Mouse (Mus musculus) left cerebral cortex, postnatal 10 days (tissue): Measurements from ENCODE around the gene Cabp4. TPM values are rescaled to one million over a fixed set of nuclear protein-coding genes. Genes with fewer than 3 reads are reported as not detected.
"Not testable (repeated sequence)": the region's sequence is repeated elsewhere in the genome, so short reads cannot be mapped to it uniquely, and the experiment has no call there.

Experiments used
- DNase-seq, 2 experiments: peaks; one replicate each; pipeline ENCODE4 v3.0.0; 2021 to 2022; ENCODE audit warnings: low spot score in 2 of 2, mixed read lengths in 1 of 2; ENCODE audit errors: extremely low spot score in 1 of 2
- intact Hi-C: fragments of 180-260 bp; cut with DNase I; formaldehyde crosslinking; loops from one replicate; pipeline ENCODE4 v1.15.1; 2025
- total RNA-seq, 2 experiments: library from RNA; stranded (reverse); gene quantifications; 2 replicates each; pipeline ENCODE4 v1.2.3; 2021

The Cabp4 gene
- total RNA-seq, 2 experiments from 2014 or later: 0.24 TPM; not detected in 1

DNA sequence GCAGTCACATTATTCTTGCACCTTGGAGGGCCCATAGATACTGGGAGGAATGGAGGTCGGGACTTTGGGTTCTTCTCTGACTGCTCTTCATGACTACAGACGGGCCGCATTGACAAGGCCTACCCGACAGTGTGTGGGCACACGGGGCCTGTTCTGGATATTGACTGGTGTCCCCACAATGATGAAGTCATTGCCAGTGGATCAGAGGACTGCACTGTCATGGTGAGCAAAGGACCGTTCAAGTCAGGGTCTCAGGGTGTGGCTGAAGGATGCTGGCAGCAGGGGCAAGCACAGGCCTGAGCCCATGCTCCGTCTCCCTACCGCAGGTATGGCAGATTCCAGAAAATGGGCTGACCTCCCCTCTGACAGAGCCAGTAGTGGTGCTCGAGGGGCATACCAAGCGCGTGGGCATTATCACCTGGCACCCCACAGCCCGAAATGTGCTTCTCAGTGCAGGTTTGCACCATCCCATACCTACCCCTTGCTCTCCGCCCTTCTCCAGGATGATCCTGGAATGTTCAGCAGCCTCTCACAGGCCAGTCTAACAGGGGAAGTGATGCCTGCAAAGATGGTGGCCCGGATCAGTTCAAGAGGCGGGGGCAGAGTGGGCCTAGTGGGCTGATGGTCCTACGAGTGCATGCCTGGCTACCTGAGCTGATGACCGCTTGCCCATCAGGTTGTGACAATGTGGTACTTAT, 6.1 kb upstream of the Cabp4 start:
- DNase-seq: peak in 1 of 2 experiments; percentile 24
- intact Hi-C loops: no loop called here

DNA sequence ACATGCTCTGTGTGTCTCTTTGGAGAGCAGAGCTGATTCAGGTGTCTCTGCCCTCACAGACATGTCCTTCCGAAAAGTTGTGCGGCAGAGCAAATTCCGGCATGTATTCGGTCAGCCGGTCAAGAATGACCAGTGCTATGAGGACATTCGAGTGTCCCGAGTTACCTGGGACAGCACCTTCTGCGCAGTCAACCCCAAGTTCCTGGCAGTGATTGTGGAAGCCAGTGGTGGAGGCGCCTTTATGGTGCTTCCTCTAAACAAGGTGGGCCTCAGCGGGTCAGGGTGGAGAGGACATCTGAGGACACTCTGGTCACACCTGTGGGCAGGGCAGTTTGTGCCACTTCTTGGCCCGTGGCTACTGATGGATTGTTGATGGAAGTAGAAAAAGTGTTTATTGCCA, 5.5 kb upstream of the Cabp4 start:
- intact Hi-C loops: no loop called here
- no peak for DNase-seq

DNA sequence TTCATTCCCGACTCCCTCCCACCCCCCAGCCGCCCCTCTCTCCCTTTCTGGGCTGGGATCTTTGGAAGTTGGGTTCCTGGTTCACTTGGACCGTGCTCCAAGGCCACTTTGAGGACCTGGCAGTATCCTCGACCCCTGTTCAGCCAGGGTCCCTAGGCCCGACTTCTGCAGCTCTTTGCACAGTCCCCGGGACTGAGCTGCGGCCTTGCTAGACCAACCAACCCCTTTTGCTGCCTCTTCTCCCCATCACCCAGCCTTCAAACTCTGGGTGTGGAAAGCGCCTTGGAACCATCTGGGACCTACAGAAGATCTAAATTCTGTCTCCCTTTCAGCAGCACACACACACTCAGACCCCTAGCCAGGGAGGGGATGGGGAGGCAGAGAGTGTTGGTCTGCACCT, 5.0 kb upstream of the Cabp4 start:
- intact Hi-C loops: no loop called here
- no peak for DNase-seq

DNA sequence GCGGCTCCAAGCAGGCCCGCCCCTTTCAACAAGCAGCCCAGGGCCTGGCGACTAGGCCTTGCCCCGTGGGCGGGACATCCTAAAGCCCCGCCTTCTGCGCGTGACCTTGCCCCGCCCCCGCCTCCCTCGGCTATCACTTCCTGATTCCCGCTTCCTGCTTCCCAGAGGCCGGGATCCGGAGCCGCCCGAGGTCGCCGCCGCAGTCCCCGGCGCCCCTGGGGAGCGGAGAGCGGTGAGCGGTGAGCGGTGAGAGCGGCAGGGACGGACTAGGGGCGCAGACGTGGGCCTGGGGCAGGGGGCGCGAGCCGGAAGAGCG, 4.6 kb upstream of the Cabp4 start, which contains the start of gene Coro1b:
Gene Coro1b, plus strand, starts transcription at position 129 of the 316 bp plus-strand sequence.
- intact Hi-C loops: no loop called here
- peak; percentile 90 to 97 for DNase-seq

DNA sequence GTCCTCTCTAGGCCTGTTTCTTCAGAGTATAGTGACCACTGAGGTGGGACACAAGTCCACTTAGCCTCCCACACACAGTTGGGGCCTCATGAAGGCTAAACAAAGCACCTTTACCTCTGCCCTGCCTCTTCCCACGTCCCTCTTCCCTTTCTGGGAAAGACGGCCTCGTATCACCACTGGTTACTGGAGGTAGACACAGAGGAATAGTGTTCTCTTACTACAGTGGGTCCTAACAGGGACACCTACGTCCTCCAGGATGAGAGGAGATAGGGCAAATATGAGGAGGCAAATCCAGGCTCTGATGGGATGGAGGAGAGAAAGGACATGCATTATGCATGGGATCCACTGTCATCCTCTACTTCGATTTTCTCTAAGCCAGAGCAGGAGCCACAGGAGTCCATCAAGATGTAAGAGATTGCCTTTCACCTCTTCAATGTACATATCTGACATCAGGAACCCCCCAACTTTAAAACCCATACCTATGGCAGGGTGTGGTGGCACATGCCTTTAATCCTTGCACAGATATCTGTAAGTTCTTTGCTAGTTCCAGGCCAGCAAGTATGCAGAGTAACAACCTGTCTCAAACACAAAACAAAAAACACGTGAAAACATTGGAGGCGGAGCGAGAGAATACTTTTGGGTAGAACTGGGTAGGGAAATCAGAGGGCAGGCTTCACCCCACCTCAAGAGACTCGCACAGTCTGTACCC, 4.1 kb upstream of the Cabp4 start:
- intact Hi-C loops: no loop called here
- DNase-seq: no peak

DNA sequence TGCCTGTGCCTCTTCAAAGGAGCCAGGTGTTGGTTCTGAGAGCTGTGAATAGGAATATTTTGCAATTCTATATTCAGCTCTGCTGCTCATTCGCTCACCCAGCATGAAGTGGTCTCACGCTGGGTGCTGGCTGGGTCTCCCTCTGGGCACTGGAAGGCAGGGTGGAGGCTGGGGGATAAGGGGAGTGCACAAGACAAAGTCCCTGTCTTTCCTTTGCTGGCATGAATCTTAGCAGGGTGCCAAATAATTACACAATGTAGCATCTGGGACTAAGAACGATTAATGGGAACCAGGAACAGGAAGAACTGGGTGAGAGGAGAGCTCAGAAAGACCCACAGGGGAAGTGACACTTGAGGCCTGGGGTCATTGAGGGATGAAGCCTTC, 3.2 kb upstream of the Cabp4 start:
- DNase-seq: no peak
- intact Hi-C loops: no loop called here

DNA sequence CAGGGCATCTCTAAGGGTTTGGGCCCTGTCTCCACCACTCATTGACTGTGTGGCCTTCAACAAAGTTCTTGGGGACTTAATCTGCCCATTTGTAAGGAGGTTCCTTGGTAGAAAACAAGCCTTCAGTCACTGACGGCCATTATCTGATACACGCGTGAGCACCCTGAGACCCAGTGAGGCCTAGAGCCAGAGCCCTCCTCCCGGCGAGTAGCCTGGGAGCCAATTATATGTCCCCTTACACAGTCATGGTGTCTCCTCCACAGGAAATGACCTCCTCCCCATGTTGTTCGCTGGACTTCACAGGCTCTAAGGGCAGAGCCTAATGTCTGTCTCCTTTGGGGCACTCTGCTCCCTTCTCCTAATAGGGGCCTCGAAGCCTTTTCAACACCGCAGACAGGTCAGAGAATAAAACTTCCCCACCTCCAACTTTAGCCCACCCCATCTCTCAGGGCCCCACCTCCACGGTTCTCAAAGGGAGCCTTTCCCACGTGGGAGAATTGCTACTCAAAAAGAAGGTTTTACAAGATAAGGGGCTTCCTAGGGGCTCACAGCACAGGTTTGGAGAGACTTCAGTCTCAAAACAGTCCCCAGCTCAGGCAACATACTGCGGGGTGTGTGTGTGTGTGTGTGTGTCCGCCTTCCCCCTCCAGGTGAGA, 2.7 kb upstream of the Cabp4 start:
- intact Hi-C loops: no loop called here
- DNase-seq: no peak

DNA sequence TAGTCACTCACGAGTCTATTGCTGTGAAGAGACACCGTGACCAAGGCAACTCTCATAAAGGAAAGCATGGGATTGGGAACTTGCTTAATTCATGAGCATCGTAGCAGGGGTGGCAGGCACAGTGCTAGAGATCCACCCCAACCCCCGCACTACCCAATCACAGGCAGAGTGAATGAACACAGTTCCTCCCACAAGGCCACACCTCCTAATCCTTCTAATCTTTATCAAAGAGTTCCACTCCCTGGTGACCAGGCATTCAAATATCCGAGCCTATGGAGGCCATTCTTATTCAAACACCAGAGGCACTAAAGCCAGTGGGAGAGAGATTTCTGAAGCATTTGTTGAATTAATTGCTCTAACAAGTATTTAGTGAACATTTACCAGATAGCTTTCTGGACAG, 2.1 kb upstream of the Cabp4 start:
- DNase-seq: no peak
- intact Hi-C loops: no loop called here

DNA sequence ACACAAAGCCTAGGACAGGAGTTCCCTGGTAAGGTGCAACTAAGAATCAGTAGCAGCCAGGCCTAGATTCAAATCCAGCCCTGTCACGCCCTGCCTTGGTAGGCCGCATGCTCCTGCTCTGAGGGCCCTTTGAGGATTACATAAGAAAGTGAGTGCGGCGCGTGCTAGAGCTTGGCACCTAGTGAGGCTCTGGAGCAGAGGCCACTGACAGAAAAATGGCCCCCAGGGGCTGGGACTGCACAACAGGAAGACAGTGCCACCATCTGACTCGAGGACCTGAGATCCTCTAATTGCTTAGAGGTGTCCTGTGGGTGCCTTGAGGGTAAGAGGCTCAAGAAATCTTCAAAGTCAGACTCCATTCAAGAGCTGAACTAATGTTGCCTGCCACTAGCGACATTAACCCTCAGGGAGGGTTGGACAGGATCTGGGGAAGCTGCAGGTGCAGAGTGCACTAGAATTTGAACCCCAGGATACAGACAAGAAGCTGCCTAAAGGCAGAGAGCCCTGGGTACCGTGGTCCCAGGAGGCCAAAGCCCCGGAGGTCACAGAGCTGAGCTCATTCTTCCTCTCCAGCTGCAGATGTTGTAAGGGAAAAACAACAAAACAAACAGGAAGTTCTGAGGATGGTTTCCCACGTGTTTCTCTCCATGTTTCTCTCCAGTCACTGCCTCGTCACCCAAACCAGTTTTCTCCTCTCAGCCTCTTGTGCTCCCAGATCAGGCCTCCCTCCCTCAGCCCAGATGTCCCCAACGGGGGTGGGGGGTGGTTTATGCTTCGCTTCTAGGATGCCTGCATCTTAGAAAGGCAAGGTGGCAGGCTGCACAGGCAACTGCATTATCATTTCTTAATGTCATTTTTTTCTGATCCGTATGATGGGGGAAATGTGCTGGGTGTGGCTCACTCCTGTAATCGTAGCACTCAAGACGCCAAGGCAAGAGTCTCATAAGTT, 991 bp upstream of the Cabp4 start:
- intact Hi-C loops: no loop called here
- DNase-seq: peak in 1 of 2 experiments; percentile 67

DNA sequence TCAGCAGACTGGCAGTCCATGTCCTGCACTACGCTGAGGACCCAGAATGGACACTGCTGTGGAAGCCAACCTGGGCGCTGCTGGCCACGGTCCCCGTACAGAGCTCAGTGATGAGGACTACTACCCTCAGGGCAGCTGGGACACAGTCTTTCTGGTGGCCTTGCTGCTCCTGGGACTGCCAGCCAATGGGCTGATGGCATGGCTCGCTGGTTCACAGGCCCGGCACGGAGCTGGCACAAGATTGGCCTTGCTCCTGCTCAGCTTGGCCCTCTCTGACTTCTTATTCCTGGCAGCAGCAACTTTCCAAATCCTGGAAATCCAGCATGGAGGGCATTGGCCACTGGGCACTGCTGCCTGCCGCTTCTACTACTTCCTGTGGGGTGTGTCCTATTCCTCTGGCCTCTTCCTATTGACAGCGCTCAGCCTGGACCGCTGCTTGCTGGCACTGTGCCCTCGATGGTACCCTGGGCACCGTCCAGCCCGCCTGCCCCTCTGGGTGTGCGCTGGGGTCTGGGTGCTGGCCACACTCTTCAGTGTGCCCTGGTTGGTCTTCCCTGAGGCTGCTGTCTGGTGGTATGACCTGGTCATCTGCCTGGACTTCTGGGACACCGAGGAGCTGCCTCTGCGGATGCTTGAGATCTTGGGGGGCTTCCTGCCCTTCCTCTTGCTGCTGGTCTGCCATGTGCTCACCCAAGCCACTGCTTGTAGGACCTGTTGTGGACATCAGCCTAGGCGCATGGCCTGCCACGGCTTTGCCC, 1.2 kb downstream of the Cabp4 start:
- no peak for DNase-seq
- intact Hi-C loops: no loop called here

DNA sequence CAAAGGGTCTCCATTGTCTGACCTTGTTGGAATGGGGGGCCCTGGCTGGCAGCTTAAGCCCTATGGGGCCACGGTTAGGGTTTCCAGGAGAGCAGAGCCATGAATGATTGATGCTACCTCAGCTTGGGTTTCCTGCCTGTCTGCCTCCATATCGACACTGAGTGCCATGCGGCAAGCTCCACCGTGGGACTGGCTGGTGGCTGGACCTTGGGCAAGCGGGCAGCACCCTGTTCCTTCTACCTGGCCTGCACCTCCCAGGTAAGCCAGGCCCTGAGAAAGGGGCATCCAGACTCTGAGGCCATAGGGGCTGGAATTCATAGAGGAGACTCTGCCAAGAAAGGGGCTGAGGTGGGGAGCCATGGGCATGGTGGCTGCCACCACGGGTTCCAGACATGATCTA, 3.7 kb downstream of the Cabp4 start:
- no peak for DNase-seq
- intact Hi-C loops: no loop called here

DNA sequence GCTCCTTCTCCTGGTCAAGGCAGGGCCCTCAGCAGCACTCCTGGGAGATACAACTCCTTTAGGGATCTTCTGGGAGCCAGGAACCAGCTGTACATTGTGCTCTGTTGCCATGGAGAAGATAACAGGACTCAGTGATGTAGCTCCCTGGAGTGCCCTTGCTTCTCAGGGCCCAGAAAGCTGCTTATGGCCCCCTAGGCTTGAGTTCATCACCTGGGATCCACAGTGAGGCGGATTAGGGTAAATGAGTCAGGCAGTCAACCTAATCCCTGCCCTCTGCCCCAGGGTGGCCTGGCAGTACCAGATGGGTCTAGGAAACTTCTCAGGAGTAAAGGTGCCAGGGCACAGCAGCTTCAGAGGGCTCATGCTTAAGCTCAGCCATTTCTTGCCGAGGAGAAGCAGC, 4.4 kb downstream of the Cabp4 start, which contains the start of gene Gpr152:
Gene Gpr152, plus strand, starts transcription at position 342 of the 400 bp plus-strand sequence.
- no peak for DNase-seq
- intact Hi-C loops: no loop called here

DNA sequence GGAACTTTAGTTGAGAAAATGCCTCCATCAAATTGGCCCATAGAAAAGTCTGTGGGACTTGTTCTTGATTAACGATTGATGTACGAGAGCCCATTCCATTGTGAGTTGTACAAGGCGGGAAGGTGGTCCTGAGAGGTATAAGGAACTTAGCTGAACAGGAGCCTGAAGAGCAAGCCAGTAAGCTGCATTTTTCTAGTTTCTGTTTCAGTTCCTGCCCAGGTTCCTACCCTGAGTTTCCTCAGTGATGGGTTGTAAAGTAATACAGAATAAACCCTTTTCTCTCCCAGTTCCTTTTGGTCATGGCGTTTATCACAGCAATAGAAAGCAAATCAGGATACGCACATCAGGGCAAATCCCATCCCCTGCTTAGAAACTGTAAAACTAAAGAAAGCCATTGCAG, 5.9 kb downstream of the Cabp4 start:
- DNase-seq: no peak
- intact Hi-C loops: no loop called here

DNA sequence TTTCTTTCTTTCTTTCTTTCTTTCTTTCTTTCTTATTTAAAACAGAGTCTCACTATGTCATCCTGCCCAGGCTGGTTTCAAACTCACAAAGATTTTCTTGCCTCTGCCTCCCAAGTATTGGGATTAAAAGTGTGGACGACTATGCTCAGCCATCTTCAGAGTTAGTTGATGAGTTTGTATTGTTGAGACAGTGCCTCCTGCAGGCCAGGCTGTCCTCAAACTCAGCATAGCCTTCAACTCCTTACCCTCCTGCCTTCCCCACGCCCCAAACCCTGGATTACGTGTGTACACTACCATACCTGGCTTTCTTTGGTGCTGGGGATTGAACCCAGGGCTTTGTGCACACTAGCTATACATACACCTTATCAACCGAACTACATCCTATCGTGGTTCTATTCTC, 7.4 kb downstream of the Cabp4 start:
- no peak for DNase-seq
- intact Hi-C loops: no loop called here

DNA sequence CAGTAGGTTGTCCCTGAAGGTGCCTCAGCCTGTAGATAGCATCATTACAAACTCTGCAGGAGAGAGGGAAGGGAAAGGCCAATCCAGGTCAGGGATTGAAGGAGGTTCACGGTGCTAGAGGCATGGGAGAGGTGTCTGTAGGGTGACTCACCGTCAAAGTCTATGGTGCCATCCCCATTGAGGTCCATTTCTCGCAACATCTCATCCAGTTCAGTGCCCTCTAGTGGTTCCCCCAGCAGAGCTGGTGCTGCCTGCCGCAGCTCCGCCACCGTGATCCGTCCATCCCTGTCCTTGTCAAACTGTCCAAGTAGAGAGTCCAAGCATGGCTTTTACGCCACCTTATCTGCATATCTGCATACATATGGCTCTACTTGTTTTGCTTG, 7.9 kb downstream of the Cabp4 start:
- intact Hi-C loops: not testable (repeated sequence)
- DNase-seq: peak in 1 of 2 experiments; percentile 12

DNA sequence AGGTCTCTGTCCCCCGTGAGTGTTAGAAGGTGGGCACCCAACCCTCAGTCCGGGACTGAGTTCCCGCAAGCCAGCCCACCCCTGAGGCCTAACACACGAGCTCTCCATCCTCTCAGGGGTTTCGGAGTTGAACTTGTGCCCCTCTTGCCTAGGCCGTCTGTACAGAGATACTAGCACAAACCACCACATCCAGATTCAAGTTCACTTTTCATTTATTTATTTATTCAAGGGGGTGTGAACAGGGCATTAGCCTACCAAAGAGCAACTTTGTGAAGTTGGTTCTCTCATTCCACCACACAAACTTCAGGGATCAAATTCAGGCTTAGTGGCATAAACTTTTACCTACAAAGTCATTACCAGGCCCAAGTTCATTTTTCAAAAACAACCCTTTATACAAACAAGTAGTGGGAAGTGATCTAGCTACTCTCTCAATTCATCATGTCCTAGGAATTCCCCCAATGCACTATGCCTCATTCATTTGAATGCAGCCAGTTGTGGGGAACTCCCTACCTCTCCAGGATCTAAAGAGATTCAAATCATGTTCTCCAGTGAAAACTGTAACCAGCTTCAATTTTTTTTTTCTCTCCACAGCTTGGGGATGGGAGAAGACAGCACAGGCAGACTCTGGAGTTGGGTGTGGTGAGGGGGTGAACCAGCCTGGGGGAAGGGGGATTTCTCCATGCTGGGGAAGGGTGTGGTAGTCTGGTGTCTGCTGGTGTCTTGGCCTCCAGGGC, 8.4 kb downstream of the Cabp4 start:
- intact Hi-C loops: not testable (repeated sequence)
- peak in 1 of 2 experiments; percentile 15 for DNase-seq

DNA sequence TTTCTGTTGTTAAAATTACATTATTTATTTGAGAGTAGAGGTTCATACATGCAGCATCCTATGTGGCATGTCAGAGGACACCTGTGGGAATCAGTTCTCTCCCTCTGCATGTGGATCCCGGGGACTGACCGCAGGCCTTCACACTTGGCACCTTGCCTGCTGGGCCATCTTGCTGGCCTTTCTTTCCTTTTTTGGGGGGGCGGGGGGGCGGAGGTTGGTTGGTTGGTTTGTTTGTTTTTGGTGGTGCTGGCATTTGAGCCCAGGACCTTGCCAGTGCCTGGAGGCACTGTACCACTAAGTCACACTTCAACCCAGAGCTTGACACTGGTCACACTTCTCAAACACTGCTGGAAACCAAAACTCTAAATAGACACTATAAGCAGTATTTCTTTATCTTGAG, 9.5 kb downstream of the Cabp4 start:
- intact Hi-C loops: no loop called here
- peak in 1 of 2 experiments; percentile 32 for DNase-seq

DNA sequence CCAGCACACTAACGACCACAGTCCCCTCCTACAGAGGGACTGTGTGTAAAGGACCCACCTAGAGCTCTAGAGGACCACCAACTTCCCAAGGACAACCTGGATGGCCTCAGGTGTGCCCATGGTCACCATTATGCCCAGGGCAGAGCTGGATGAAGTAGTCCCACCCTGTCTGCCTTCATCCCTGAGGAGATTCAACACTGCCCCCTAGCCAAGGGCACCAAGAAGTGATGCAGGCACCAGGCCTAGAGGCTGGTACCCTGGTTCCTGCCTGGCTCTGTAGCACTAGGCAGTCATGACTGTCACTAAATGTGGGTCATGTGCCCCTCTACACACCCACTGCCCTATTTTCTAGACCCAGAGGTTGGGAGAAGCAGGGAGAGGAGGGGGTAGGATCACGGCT, 12.1 kb downstream of the Cabp4 start:
- intact Hi-C loops: no loop called here
- no peak for DNase-seq
